Mouse (Mus musculus): ENCODE results near the gene Setdb2.

Gene Setdb2

GRCm38 (mm10) chr14:59370348-59371068 lies 70.2 kb downstream of the Setdb2 start:
- DNase-seq (ENCODE audit: low spot score) = no peak

- DNase-seq (ENCODE audit: low spot score) = no peak
These were observed 74.1 kb downstream of the Setdb2 start for GRCm38 (mm10) chr14:59366386-59367105.

- no peak for DNase-seq (ENCODE audit: low spot score)
These were observed 75.4 kb downstream of the Setdb2 start, which contains the start of gene Phf11d for GRCm38 (mm10) chr14:59365244-59365644. Gene Phf11d (minus strand): TSS chr14:59365470.
